Mouse (Mus musculus) C3H10T1/2 (cell line): ENCODE measurements around the gene Trem2. TPM values are rescaled to one million over a fixed set of nuclear protein-coding genes. Genes with fewer than 3 reads are reported as not detected.

Experiments
- polyA plus RNA-seq, 2 experiments: library from polyadenylated mRNA; unstranded; fragments of >200 nt; fragmentation: generic; extraction: Trizol; gene quantifications; one replicate each; pipeline ENCODE4 v1.2.1; 2012; ENCODE audit warnings: missing spikeins in 2 of 2

Trem2 gene
- polyA plus RNA-seq: under 1 TPM; 0.06 to 0.30 TPM

DNA sequence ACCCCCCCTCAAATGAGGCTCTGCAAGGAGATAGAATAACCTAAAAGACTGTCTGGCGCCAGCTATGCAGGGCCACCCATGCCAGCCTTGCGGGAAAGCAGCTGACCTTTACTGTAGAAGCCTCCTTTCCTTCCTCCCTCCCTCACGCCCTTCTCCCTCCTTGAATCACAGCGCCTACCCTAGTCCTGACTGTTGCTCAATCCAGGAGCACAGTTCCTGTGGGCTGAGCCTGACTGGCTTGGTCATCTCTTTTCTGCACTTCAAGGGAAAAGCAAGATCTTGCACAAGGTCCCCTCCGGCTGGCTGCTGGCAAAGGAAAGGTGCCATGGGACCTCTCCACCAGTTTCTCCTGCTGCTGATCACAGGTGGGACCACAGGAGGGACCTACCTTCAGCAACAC, at the start of gene Trem2:
Gene Trem2, plus strand, starts transcription at position 171 of the 400 bp plus-strand sequence.

DNA sequence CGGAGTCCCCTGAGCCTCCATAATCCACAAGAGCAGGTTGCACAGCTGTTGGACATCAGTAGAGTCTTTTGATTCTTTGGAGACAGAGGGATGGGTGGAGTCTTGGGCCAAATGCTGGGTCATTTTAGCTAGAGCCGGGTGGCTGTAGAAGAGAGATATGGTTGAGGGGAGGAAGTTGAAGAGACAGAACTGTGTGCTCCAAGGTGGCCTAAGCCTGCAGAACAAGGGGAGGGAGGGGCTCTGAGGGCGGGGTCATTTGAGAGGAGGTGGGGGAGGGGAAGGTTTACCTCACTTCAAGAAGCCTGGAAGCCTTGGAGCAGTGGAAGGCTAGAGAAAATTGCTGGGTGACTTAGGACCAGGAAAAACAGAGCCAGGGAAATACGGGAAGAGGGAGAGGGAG, 47.0 kb upstream of the Trem2 start, which contains the start of gene Treml2:
Gene Treml2, plus strand, starts transcription at position 296 of the 400 bp plus-strand sequence.

DNA sequence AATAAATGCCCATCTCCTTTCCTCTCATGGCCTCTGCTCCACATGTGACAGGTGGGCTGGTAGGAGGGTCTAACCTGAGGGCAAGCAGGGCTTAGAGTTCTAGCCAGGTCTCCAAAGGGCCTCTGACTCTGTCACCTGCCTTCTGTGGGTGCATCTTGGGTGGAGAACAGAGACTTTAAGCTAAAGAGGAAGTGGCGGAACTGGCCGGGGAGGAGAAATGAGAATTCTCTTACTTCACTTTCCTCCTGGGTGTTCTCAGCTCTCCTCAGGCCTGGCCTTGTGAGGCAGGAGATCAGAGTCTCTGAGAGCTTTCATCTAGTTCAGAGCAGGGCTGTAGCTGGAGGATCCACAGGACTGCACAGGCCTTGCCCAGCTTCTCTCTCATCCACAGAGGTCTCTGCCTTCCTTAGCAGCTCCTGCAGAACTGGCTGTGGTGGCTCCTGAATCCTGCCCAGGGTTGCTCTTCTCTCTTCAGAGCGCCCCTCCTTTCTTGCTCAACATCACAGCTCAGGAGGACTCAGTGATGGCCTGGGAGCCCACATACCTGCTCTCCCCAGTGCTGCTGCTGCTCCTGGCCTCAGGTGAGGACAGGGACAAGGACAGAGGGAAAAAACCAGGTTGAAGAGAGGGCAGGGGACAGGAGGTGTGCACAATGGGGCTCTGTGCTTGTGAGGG, 30.2 kb upstream of the Trem2 start, which contains the start of gene B430306N03Rik:
Gene B430306N03Rik, plus strand, starts transcription at position 237 of the 675 bp plus-strand sequence.

DNA sequence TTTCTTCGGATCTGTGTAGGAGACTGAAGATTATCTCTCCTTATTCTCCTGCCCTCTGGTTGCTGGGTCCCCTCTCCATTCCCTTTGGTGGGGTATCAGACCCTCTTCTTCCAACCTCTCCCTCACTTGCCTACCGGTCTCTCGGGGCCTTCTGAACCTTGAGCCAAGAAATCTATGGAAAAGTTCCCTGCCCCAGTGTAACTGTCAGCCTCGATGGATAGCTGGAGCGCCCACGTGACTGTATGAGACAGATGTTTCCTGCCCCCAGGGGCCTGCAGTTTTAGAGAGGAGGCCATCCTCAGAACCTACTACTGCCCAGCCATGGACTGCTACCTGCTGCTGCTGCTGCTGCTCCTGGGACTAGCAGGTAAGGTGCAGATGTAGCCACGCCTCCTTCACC, 13.4 kb downstream of the Trem2 start, which contains the start of gene Treml1:
Gene Treml1, plus strand, starts transcription at position 301 of the 400 bp plus-strand sequence.

Other genes with a start within 250 kb of the Trem2 start
- not detected for gene 9830107B12Rik, start 200.1 kb upstream of the Trem2 start, polyA plus RNA-seq
- gene A530064D06Rik, start 179.1 kb upstream of the Trem2 start, polyA plus RNA-seq: not detected
- gene Trem1, start 113.6 kb upstream of the Trem2 start, polyA plus RNA-seq: not detected
- gene Trem3, start 98.6 kb upstream of the Trem2 start, polyA plus RNA-seq: not detected
- not detected for gene Treml4, start 82.1 kb upstream of the Trem2 start, polyA plus RNA-seq
- gene Treml2, start 46.9 kb upstream of the Trem2 start, polyA plus RNA-seq: not detected
- gene B430306N03Rik, start 30.3 kb upstream of the Trem2 start, polyA plus RNA-seq: not detected
- gene Treml1, start 13.5 kb downstream of the Trem2 start, polyA plus RNA-seq: not detected
- 10 to 100 TPM in 1 of 2 experiments, 1 to 10 TPM in 1; 3.0 to 19.5 TPM for gene Nfya, start 63.5 kb downstream of the Trem2 start, polyA plus RNA-seq
- 10 to 100 TPM in 1 of 2 experiments, 1 to 10 TPM in 1; 2.8 to 13.3 TPM for gene Oard1, start 63.6 kb downstream of the Trem2 start, polyA plus RNA-seq
- gene Apobec2, start 86.5 kb downstream of the Trem2 start, polyA plus RNA-seq: under 1 TPM in 1 of 2 experiments, not detected in 1; 0.04 TPM
- not detected for gene Tspo2, start 105.1 kb downstream of the Trem2 start, polyA plus RNA-seq
- not detected for gene Unc5cl, start 108.5 kb downstream of the Trem2 start, polyA plus RNA-seq